Mouse (Mus musculus): ENCODE measurements around the gene Gm12166. TPM values are rescaled to one million over a fixed set of nuclear protein-coding genes. Genes with fewer than 3 reads are reported as not detected.

Gene Gm12166
- polyA plus RNA-seq, 1 experiment from 2014 or later, result 3.4 TPM

DNA sequence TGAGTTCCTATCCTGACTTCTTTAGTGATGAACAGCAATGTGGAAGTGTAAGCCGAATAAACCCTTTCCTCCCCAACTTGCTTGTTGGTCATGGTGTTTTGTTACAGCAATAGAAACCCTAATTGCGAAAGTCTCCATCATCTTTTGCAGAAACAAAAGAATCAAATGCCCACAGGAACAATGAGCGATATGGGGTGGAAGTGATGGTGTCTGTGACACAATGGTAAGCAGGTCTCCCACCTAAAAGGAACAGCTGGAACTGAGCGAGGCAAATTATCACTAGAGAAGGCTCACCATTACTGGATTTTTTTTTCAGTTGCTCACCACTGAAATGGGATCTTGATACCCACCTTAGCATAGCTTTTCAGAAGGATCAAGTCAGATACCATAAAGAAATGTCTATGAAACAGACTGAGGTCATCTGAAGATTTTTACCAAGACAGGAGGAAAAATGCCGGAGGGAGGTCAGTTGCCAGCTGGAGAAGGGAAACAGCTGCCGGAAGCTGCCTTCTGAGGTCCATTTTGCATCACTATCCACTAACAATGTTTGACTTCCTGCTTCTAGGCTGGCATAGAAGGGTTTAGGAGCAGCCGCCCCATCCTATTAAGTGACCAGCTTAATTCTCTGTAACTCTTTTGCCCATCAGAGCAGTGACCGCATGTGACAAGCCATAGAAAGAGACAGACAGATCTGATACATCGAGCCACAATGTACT lies 11.1 kb downstream of the Gm12166 start:
- Histone ChIP-seq H3K4me2 (replicated peaks; ENCODE audit: low read depth, low read length) (no peak overlapping the region), H3K36me3 (ENCODE audit: insufficient read depth, low read length) (no peaks in the 10 kb centered on the region), H3K4me3 (ENCODE audit: low read length) (no peak overlapping the region), H3K9ac (replicated peaks; ENCODE audit: low read length) (no peak overlapping the region), H3K27me3 (ENCODE audit: insufficient read depth, low read length) (no peaks in the 10 kb centered on the region), H3K4me1 (ENCODE audit: insufficient read depth, low read length) (peaks cover 13% of the 10 kb centered on the region), H3K27ac (ENCODE audit: low read length) (peak overlapping the region; percentile 65), H3K9me3 (ENCODE audit: low read length) (no peaks in the 10 kb centered on the region)
- 71% methylated on average over 9 of the region's 9 CpGs for WGBS
- no peak for ATAC-seq (ENCODE audit: low FRiP score, low TSS enrichment)

DNA sequence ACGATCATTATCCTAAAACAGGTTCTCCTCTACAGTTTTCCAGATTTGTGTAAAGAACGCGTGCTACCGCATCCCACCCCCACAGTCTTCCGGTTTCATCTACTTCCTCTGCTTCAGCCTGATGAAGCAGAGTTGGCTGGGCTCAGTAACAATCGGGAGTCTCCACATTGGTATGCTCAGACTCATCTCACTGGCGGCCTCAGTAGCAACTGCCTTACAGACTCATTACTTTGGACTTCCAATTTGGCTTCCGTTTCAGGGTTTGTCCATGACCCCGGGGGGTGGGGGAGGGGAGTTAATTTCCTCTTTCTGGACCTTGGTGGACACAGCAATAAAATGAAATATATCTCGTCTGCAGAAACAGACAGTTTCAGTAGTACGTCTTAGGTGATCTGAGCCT lies 12.8 kb downstream of the Gm12166 start:
- Histone ChIP-seq H3K4me1 (ENCODE audit: insufficient read depth, low read length) (peaks cover 13% of the 10 kb centered on the region), H3K27ac (ENCODE audit: low read length) (peak overlapping the region; percentile 80), H3K9ac (replicated peaks; ENCODE audit: low read length) (peak overlapping the region; percentile 41), H3K27me3 (ENCODE audit: insufficient read depth, low read length) (no peaks in the 10 kb centered on the region), H3K4me3 (ENCODE audit: low read length) (peak overlapping the region; percentile 24), H3K36me3 (ENCODE audit: insufficient read depth, low read length) (no peaks in the 10 kb centered on the region), H3K9me3 (ENCODE audit: low read length) (no peaks in the 10 kb centered on the region), H3K4me2 (replicated peaks; ENCODE audit: low read depth, low read length) (peak overlapping the region; percentile 51)
- WGBS, result 9% methylated on average over 11 of the region's 11 CpGs
- peak; percentile 85 for ATAC-seq (ENCODE audit: low FRiP score, low TSS enrichment)

DNA sequence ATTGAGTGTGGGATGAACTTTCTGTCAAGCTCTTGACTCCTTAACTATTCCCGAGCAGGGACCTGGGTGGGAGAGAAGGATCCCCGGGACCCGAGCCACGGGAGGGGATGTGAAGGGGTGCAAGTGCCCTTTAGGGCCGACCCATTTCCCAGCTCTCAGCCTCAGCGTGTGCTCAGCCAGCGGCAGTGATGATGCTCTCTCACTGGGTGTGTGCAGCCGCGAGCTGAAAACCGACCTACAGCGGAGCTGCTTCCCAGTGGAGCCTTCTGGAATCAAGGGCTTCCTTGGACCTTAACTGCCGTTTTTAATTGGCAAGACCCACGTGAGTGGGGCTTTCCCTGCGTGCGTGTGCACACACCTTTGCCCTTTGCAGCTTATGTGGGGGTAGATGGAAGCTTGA lies 13.2 kb downstream of the Gm12166 start:
- peak overlapping the region; percentile 80 for H3K27ac ChIP-seq (ENCODE audit: low read length)
- peak overlapping the region; percentile 24 for H3K4me3 ChIP-seq (ENCODE audit: low read length)
- peak overlapping the region; percentile 41; the same call in 1 of the 2 replicates for H3K9ac ChIP-seq (replicated peaks; ENCODE audit: low read length)
- peak; percentile 57 for ATAC-seq (ENCODE audit: low FRiP score, low TSS enrichment)
- WGBS, result 50% methylated on average over 15 of the region's 15 CpGs
- peak overlapping the region; percentile 51 for H3K4me2 ChIP-seq (replicated peaks; ENCODE audit: low read depth, low read length)
- H3K9me3 ChIP-seq (ENCODE audit: low read length), result no peaks in the 10 kb centered on the region
- H3K4me1 ChIP-seq (ENCODE audit: insufficient read depth, low read length), result peaks cover 13% of the 10 kb centered on the region
- no peaks in the 10 kb centered on the region for H3K36me3 ChIP-seq (ENCODE audit: insufficient read depth, low read length)
- H3K27me3 ChIP-seq (ENCODE audit: insufficient read depth, low read length), result no peaks in the 10 kb centered on the region

DNA sequence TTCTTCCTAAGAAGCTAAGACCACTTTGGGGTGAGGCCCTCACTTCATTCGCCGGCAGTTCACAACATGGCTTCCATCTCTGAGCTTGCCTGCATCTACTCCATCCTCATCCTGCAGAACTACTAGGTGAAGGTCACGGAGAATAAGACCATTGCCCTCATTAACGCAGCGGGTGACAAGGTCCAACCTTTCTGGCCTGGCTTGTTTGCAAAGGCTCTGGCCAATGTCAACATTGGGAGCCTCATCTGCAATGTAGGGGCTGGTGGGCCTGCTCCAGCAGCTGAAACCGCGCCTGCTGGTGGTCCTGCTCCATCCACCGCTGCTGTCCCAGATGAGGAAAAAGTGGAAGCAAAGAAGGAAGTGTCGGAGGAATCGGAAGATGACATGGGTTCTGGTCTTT lies 15.7 kb downstream of the Gm12166 start:
- ATAC-seq (ENCODE audit: low FRiP score, low TSS enrichment), result no peak
- no peaks in the 10 kb centered on the region for H3K27me3 ChIP-seq (ENCODE audit: insufficient read depth, low read length)
- H3K9me3 ChIP-seq (ENCODE audit: low read length), result no peaks in the 10 kb centered on the region
- H3K4me1 ChIP-seq (ENCODE audit: insufficient read depth, low read length), result peaks cover 17% of the 10 kb centered on the region
- H3K27ac ChIP-seq (ENCODE audit: low read length), result no peak overlapping the region
- no peaks in the 10 kb centered on the region for H3K36me3 ChIP-seq (ENCODE audit: insufficient read depth, low read length)
- H3K9ac ChIP-seq (replicated peaks; ENCODE audit: low read length), result no peak overlapping the region
- no peak overlapping the region for H3K4me3 ChIP-seq (ENCODE audit: low read length)
- H3K4me2 ChIP-seq (replicated peaks; ENCODE audit: low read depth, low read length), result no peak overlapping the region
- 96% methylated on average over 10 of the region's 10 CpGs for WGBS

DNA sequence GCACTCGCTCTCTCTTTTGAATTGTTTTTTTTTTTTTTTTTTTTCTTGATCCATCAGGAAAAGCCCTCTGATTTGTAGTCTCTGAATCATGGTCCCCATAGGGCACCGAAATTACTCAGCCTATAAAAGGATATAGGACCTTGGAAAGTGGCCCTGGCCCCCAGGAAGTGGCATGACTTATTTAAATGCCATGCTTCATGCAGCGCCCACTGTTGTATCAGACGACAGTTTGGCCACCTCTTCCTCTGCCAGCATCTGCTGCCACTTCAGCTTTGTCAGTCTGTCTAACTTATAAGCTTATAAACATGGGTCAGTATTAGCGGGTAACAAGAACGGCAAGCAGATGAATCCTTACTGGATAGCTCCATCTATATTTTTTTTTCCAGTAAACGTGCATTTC lies 19.2 kb downstream of the Gm12166 start:
- no peak for ATAC-seq (ENCODE audit: low FRiP score, low TSS enrichment)
- no peaks in the 10 kb centered on the region for H3K27me3 ChIP-seq (ENCODE audit: insufficient read depth, low read length)
- 80% methylated on average over 7 of the region's 7 CpGs for WGBS
- H3K4me2 ChIP-seq (replicated peaks; ENCODE audit: low read depth, low read length), result no peak overlapping the region
- no peaks in the 10 kb centered on the region for H3K36me3 ChIP-seq (ENCODE audit: insufficient read depth, low read length)
- H3K4me1 ChIP-seq (ENCODE audit: insufficient read depth, low read length), result peaks cover 22% of the 10 kb centered on the region
- H3K9me3 ChIP-seq (ENCODE audit: low read length), result no peaks in the 10 kb centered on the region
- no peak overlapping the region for H3K4me3 ChIP-seq (ENCODE audit: low read length)
- no peak overlapping the region for H3K9ac ChIP-seq (replicated peaks; ENCODE audit: low read length)
- H3K27ac ChIP-seq (ENCODE audit: low read length), result no peak overlapping the region

DNA sequence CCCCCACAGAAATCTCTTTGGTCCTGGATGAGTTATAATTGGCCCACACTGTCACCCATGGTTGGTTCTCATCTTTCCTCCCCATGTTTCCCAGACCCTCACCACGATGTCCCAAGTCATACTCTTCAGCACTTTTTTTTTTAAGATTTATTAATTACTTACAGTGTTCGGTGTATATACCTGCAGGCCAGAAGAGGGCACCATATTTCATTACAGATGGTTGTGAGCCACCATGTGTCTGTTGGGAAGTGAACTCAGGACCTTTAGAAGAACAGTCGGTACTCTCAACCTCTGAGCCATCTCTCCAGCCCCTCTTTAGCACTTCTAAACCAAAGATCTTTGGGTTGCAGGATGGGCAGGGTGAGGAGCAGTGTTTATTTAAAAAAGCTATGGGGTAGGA lies 20.7 kb downstream of the Gm12166 start:
- H3K4me2 ChIP-seq (replicated peaks; ENCODE audit: low read depth, low read length), result no peak overlapping the region
- H3K36me3 ChIP-seq (ENCODE audit: insufficient read depth, low read length), result no peaks in the 10 kb centered on the region
- H3K4me1 ChIP-seq (ENCODE audit: insufficient read depth, low read length), result peaks cover 22% of the 10 kb centered on the region
- no peaks in the 10 kb centered on the region for H3K9me3 ChIP-seq (ENCODE audit: low read length)
- H3K4me3 ChIP-seq (ENCODE audit: low read length), result no peak overlapping the region
- no peaks in the 10 kb centered on the region for H3K27me3 ChIP-seq (ENCODE audit: insufficient read depth, low read length)
- ATAC-seq (ENCODE audit: low FRiP score, low TSS enrichment), result no peak
- WGBS, result 55% methylated on average over 3 of the region's 3 CpGs
- no peak overlapping the region for H3K27ac ChIP-seq (ENCODE audit: low read length)
- no peak overlapping the region for H3K9ac ChIP-seq (replicated peaks; ENCODE audit: low read length)

DNA sequence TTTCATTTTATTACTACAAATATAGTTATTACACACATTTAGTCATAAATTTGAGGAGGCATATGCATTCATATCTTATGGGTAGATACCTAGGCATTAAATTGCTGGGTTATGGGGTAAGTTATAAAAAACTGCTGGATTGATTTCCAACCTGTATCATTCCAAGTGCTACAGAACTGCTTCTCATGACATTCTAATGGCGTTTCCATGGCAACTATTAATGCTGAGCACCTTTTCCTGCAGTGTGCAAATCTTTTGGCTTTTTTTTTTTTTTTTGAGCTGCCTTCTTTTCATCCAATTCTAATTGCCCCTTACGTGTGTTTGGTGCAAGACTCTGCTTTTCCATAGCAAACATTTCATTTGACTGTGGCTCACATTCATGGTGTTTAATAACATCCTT lies 22.1 kb downstream of the Gm12166 start:
- ATAC-seq (ENCODE audit: low FRiP score, low TSS enrichment), result no peak
- Histone ChIP-seq H3K9ac (replicated peaks; ENCODE audit: low read length) (no peak overlapping the region), H3K4me2 (replicated peaks; ENCODE audit: low read depth, low read length) (no peak overlapping the region), H3K4me3 (ENCODE audit: low read length) (no peak overlapping the region), H3K9me3 (ENCODE audit: low read length) (no peaks in the 10 kb centered on the region), H3K27me3 (ENCODE audit: insufficient read depth, low read length) (no peaks in the 10 kb centered on the region), H3K27ac (ENCODE audit: low read length) (peak overlapping the region; percentile 56; the same call in 1 of the 2 replicates), H3K36me3 (ENCODE audit: insufficient read depth, low read length) (no peaks in the 10 kb centered on the region), H3K4me1 (ENCODE audit: insufficient read depth, low read length) (peaks cover 26% of the 10 kb centered on the region)
- 75% methylated on average over 2 of the region's 2 CpGs for WGBS

DNA sequence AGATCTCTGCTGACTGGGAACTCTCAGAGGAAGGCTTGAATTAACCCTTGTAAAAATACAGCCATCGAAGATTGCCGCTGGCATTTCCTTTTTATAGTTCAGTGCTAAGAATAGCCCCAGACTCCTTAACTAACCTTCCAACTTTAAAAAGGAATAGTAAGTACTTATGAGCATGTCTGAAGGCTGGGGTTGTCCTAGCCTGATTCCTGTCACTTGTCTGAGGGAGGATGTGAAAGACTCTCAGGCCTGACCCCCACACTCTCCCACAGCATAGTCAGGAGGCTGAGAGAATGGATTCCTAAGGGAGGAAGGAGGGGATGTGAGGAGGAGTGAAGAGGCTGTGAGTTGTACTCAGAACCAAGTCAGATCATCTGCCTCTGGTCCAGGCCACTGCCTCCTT lies 22.6 kb downstream of the Gm12166 start:
- H3K36me3 ChIP-seq (ENCODE audit: insufficient read depth, low read length), result no peaks in the 10 kb centered on the region
- no peak overlapping the region for H3K4me3 ChIP-seq (ENCODE audit: low read length)
- no peak overlapping the region for H3K9ac ChIP-seq (replicated peaks; ENCODE audit: low read length)
- H3K9me3 ChIP-seq (ENCODE audit: low read length), result no peaks in the 10 kb centered on the region
- H3K27me3 ChIP-seq (ENCODE audit: insufficient read depth, low read length), result no peaks in the 10 kb centered on the region
- WGBS, result 37% methylated on average over 2 of the region's 2 CpGs
- peak overlapping the region; percentile 56 for H3K27ac ChIP-seq (ENCODE audit: low read length)
- peak; percentile 74; the same call in 1 of the 2 replicates for ATAC-seq (ENCODE audit: low FRiP score, low TSS enrichment)
- H3K4me2 ChIP-seq (replicated peaks; ENCODE audit: low read depth, low read length), result no peak overlapping the region
- H3K4me1 ChIP-seq (ENCODE audit: insufficient read depth, low read length), result peaks cover 26% of the 10 kb centered on the region

DNA sequence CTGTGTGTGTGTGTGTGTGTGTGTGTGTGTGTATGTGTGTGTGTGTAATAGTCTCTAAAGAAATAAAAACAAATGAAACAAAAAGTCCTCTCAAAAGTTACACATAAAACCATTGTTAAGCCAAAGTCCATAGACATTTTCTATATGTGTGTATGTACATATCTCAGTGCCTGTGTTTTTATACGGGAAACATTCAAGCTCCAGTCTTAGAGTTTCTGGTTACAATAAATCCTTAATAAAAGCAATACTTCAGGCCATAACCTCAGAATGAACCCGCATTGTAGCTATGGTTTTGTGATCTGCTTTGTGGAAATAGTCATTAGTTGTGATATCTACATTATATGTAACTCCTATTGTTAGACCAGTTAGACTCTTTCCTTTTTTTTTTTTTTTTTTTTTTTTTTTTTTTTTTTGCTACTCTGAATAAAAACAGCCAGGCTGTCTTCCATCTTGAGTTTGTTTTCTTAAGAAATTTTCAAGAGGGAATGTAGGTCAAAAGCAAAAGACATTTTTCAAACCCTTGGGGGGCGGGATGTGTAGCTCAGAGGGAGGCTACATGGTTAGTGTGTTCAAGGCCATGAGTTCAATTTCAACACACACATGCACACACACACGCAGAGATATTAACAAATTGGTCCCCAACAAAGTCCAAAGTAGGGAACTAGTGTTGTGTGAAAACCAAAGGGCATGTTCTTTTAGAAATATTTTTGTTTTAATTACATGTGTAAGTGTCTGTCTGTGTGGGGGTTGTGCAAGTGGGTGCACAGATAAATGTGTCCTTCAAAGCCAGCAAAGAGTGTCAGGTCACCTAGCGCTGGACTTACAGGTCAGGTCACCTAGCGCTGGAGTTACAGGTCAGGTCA lies 23.9 kb downstream of the Gm12166 start:
- WGBS, result 65% methylated on average over 6 of the region's 6 CpGs
- no peak overlapping the region for H3K4me2 ChIP-seq (replicated peaks; ENCODE audit: low read depth, low read length)
- H3K9me3 ChIP-seq (ENCODE audit: low read length), result no peaks in the 10 kb centered on the region
- H3K9ac ChIP-seq (replicated peaks; ENCODE audit: low read length), result no peak overlapping the region
- H3K36me3 ChIP-seq (ENCODE audit: insufficient read depth, low read length), result no peaks in the 10 kb centered on the region
- H3K4me1 ChIP-seq (ENCODE audit: insufficient read depth, low read length), result peaks cover 26% of the 10 kb centered on the region
- no peak for ATAC-seq (ENCODE audit: low FRiP score, low TSS enrichment)
- H3K27me3 ChIP-seq (ENCODE audit: insufficient read depth, low read length), result no peaks in the 10 kb centered on the region
- H3K4me3 ChIP-seq (ENCODE audit: low read length), result no peak overlapping the region
- H3K27ac ChIP-seq (ENCODE audit: low read length), result peak overlapping the region; percentile 79

DNA sequence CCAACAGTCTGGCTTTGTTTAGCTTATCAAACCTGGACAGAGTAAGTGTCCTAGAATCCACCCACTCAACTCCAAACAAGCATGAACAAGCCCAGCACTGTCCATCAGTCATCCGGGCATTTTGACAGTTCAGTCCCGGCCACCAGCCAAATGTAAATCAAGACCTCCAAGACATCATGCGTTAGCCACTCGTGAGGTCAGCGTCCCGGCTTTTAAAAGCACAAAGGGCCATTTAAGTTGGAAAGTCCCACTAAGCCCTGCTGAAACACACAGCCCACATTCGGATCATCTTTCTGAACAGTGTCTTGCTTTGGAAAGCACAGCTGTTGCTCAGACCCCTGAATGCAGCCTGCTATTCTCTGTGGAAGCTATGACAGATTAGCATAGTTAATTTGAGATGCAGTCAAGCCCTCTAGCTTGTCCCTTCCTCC lies 26.1 kb downstream of the Gm12166 start:
- no peak overlapping the region for H3K4me3 ChIP-seq (ENCODE audit: low read length)
- H3K4me2 ChIP-seq (replicated peaks; ENCODE audit: low read depth, low read length), result no peak overlapping the region
- no peaks in the 10 kb centered on the region for H3K27me3 ChIP-seq (ENCODE audit: insufficient read depth, low read length)
- peak overlapping the region; percentile 31; the same call in 1 of the 2 replicates for H3K27ac ChIP-seq (ENCODE audit: low read length)
- no peak overlapping the region for H3K9ac ChIP-seq (replicated peaks; ENCODE audit: low read length)
- no peak for ATAC-seq (ENCODE audit: low FRiP score, low TSS enrichment)
- H3K4me1 ChIP-seq (ENCODE audit: insufficient read depth, low read length), result peaks cover 22% of the 10 kb centered on the region; the same call in 1 of the 2 replicates
- H3K9me3 ChIP-seq (ENCODE audit: low read length), result no peaks in the 10 kb centered on the region
- WGBS, result 25% methylated on average over 7 of the region's 7 CpGs
- no peaks in the 10 kb centered on the region for H3K36me3 ChIP-seq (ENCODE audit: insufficient read depth, low read length)
